Mouse (Mus musculus): Measurements from ENCODE around the gene Arid1b.

- TF ChIP-seq GATA1 (IDR thresholded peaks at IDR 0.05; ENCODE audit: borderline replicate concordance, low read length) (no peak), FLI1 (IDR thresholded peaks at IDR 0.05; ENCODE audit: low read length) (no peak)
Observed at GRCm38 (mm10) chr17:5261131-5261651, 267.1 kb downstream of the Arid1b start.

All from megakaryocyte, embryonic 14.5 days (primary cell).